Mouse (Mus musculus) CH12.LX (cell line): Measurements from ENCODE around the gene Esyt2. TPM values are rescaled to one million over a fixed set of nuclear protein-coding genes. Genes with fewer than 3 reads are reported as not detected.

ENCODE experiments used
- DNase-seq: peaks from one replicate; pipeline ENCODE4 v3.0.0-alpha.2; 2013; ENCODE audit errors: extremely low read depth
- H3K27ac ChIP-seq: 2 replicates; pipeline ENCODE4 v1.5.1; 2012; ENCODE audit warnings: low read depth, mild to moderate bottlenecking, control low read depth, moderate library complexity; ENCODE audit not compliant: insufficient read depth
- H3K27me3 ChIP-seq: replicated peaks from 2 replicates; pipeline ENCODE3; 2012; ENCODE audit warnings: inconsistent platforms
- H3K36me3 ChIP-seq, 2 experiments: replicated peaks in 1 of 2; 2 replicates each; pipeline versions ENCODE3 to v1.6.1; 2012; ENCODE audit warnings: inconsistent platforms in 1 of 2, low read length in 1 of 2, mild to moderate bottlenecking in 1 of 2, mixed read lengths in 1 of 2, moderate library complexity in 1 of 2; ENCODE audit not compliant: control insufficient read depth in 1 of 2, insufficient read depth in 1 of 2
- H3K4me1 ChIP-seq, 2 experiments: 2 replicates each; pipeline ENCODE4 v1.6.1; 2012; ENCODE audit warnings: inconsistent platforms in 1 of 2, moderate library complexity in 1 of 2; ENCODE audit not compliant: insufficient read depth in 2 of 2, control insufficient read depth in 1 of 2
- H3K4me2 ChIP-seq: 2 replicates; pipeline ENCODE4 v1.6.1; 2012; ENCODE audit warnings: low read depth, mild to moderate bottlenecking, control low read depth; ENCODE audit not compliant: poor library complexity, insufficient read depth, severe bottlenecking
- H3K4me3 ChIP-seq, 3 experiments: fragments of 150-350 bp in 1 of 3; sonication (generic) in 1 of 3; replicated peaks in 1 of 3; 2 replicates each; pipeline versions ENCODE3 to v1.5.1; 2011 to 2012; ENCODE audit warnings: low read depth in 2 of 3, low read length in 2 of 3, mild to moderate bottlenecking in 2 of 3, moderate library complexity in 2 of 3, control low read depth in 1 of 3, improper control_type of control experiment in 1 of 3, inconsistent platforms in 1 of 3, mixed read lengths in 1 of 3; ENCODE audit not compliant: poor library complexity in 1 of 3
- H3K79me2 ChIP-seq: replicated peaks from 2 replicates; pipeline ENCODE4 v1.6.1; 2012; ENCODE audit warnings: mild to moderate bottlenecking, moderate library complexity; ENCODE audit not compliant: control insufficient read depth, poor library complexity, insufficient read depth, severe bottlenecking; ENCODE audit errors: extremely low read depth
- H3K9ac ChIP-seq: 2 replicates; pipeline ENCODE4 v1.6.1; 2012; ENCODE audit warnings: low read depth, mild to moderate bottlenecking, control low read depth, moderate library complexity; ENCODE audit not compliant: insufficient read depth
- H3K9me3 ChIP-seq: replicated peaks from 2 replicates; pipeline ENCODE3; 2012; ENCODE audit warnings: low read length, inconsistent platforms, mixed read lengths
- E2F4 ChIP-seq: IDR thresholded peaks from 2 replicates; pipeline ENCODE4 v1.6.1; 2011; ENCODE audit warnings: low read depth, low read length, improper control_type of control experiment; ENCODE audit not compliant: insufficient replicate concordance
- HCFC1 ChIP-seq: IDR thresholded peaks from 2 replicates; pipeline ENCODE4 v1.6.1; 2012; ENCODE audit warnings: low read depth, mild to moderate bottlenecking, inconsistent platforms, low read length, improper control_type of control experiment
- JUND ChIP-seq: conservative IDR thresholded peaks from 2 replicates; pipeline ENCODE4 v1.6.1; 2011; ENCODE audit warnings: low read depth, low read length, improper control_type of control experiment
- KAT2A ChIP-seq: IDR thresholded peaks from 2 replicates; pipeline ENCODE4 v1.6.1; 2012; ENCODE audit warnings: low read length, improper control_type of control experiment, inconsistent platforms; ENCODE audit not compliant: insufficient replicate concordance
- MXI1 ChIP-seq: IDR thresholded peaks from 2 replicates; pipeline ENCODE4 v1.6.1; 2011; ENCODE audit warnings: mild to moderate bottlenecking, low read depth, low read length, improper control_type of control experiment
- NELFE ChIP-seq: IDR thresholded peaks from 2 replicates; pipeline ENCODE4 v1.6.1; 2011; ENCODE audit warnings: low read depth, low read length, improper control_type of control experiment
- PAX5 ChIP-seq: IDR thresholded peaks from 2 replicates; pipeline ENCODE4 v1.6.1; 2012; ENCODE audit warnings: low read length, inconsistent platforms, mixed read lengths
- POLR2A ChIP-seq: IDR thresholded peaks from 2 replicates; pipeline ENCODE4 v1.6.1; 2011; ENCODE audit warnings: low read depth, mild to moderate bottlenecking, improper control_type of control experiment, low read length
- SIN3A ChIP-seq: IDR thresholded peaks from 2 replicates; pipeline ENCODE4 v1.6.1; 2012; ENCODE audit warnings: low read length, improper control_type of control experiment, inconsistent platforms
- SMC3 ChIP-seq: IDR thresholded peaks from 2 replicates; pipeline ENCODE4 v1.6.1; 2011; ENCODE audit warnings: low read depth, low read length, improper control_type of control experiment
- TCF12 ChIP-seq: IDR thresholded peaks from 2 replicates; pipeline ENCODE4 v1.6.1; 2014; ENCODE audit warnings: low read depth, mild to moderate bottlenecking, inconsistent platforms, low read length, improper control_type of control experiment
- ZC3H11A ChIP-seq: IDR thresholded peaks from 2 replicates; pipeline ENCODE4 v1.6.1; 2012; ENCODE audit warnings: low read depth, mild to moderate bottlenecking, inconsistent platforms, low read length, improper control_type of control experiment
- ZMIZ1 ChIP-seq: IDR thresholded peaks from 2 replicates; pipeline ENCODE4 v1.6.1; 2012; ENCODE audit warnings: low read depth, mild to moderate bottlenecking, inconsistent platforms, low read length, improper control_type of control experiment
- ZNF384 ChIP-seq: IDR thresholded peaks from 2 replicates; pipeline ENCODE4 v1.6.1; 2012; ENCODE audit warnings: low read depth, low read length, improper control_type of control experiment, inconsistent platforms
- dilution Hi-C: fragments of 300-500 bp; cut with MboI; formaldehyde crosslinking; loops from 2 replicates; pipeline ENCODE4 v1.14.3; 2020; ENCODE audit warnings: low sequenced_read_pairs; ENCODE audit not compliant: extremely low pct_unique_long_range_greater_than_20kb, extremely low pct_ligation_motif_present
- in situ Hi-C: fragments of 300-500 bp; cut with MboI; formaldehyde crosslinking; loops from 3 replicates; pipeline ENCODE4 v1.14.3; 2019; ENCODE audit warnings: low sequenced_read_pairs, low pct_ligation_motif_present, low pct_unique_long_range_greater_than_20kb, mixed read lengths
- polyA plus RNA-seq: library from polyadenylated mRNA; unstranded; fragments of >175 nt; gene quantifications from 2 replicates; pipeline ENCODE4 v1.2.1, GENCODE M21; 2012; ENCODE audit warnings: low read depth; ENCODE audit not compliant: insufficient read length
- total RNA-seq, 2 experiments: library from RNA; depleted of rRNA; stranded (reverse); fragments of 300-350 nt in 1 of 2; fragments of >200 nt in 1 of 2; gene quantifications; 2 replicates each; pipeline ENCODE4 v1.2.3; 2012 to 2014

The Esyt2 gene
- total and polyA plus RNA-seq, 3 experiments = 6.9 to 12.8 (median 8.2) TPM

- peak; percentile 99 for TF ChIP-seq E2F4
- TF ChIP-seq HCFC1 = peak; percentile 65
- peak; percentile 84 for TF ChIP-seq MXI1
- TF ChIP-seq SMC3 = no peak
- TF ChIP-seq KAT2A = peak; percentile 87
- peak; percentile 66; the same call in 1 of the 2 replicates for TF ChIP-seq ZMIZ1
- TF ChIP-seq, all 38 proteins: peak for 24
These were observed 124.2 kb downstream of the Esyt2 start, which contains the start of gene Ncapg2 (continued) for GRCm38 (mm10) chr12:116405045-116405835.

DNA sequence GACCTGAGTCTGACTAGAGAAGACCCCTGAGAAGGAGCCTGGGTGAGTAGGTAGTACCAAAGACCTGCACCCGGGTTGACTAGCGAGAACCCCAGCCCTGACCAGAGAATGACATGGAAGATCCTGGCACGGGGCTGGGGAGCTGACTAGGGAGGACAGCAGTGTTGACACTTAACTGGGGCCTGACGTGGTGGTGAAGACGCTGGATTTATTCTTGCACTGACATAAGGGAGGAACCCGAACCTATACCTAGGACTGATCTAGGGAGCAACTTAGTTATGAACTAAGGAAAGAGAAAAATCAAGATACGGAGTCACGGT, 124.8 kb downstream of the Esyt2 start:
- in situ Hi-C loops = loop anchor here (25.0 kb wide), 1 partner anchor 118 kb away; the partner anchor contains the start of genes Esyt2 and Gm11027
- H3K9ac ChIP-seq = peak overlapping the region; percentile 96
- H3K27ac ChIP-seq = no peak overlapping the region
- peaks cover 31% of the 10 kb centered on the region for H3K79me2 ChIP-seq
- H3K4me3 ChIP-seq = peak overlapping the region; percentile 92 to 97 (median 95)
- no peaks in the 10 kb centered on the region for H3K27me3 ChIP-seq
- TF ChIP-seq SIN3A (0 out of 2 replicates have a peak, but pooled peaks have one; percentile 7), NELFE (no peak)
- H3K36me3 ChIP-seq = peaks cover 21 to 51% of the 10 kb centered on the region in 2 experiments
- peaks cover 9 to 52% of the 10 kb centered on the region in 2 experiments for H3K4me1 ChIP-seq
- dilution Hi-C loops = no loop called here
- peak; percentile 33 for DNase-seq
- H3K4me2 ChIP-seq = peak overlapping the region; percentile 9; the same call in 1 of the 2 replicates
- H3K9me3 ChIP-seq = peaks cover 4% of the 10 kb centered on the region

GRCm38 (mm10) chr12:116407883-116408282, 126.9 kb downstream of the Esyt2 start:
- dilution Hi-C loops (no loop called here), in situ Hi-C loops (loop anchor here (25.0 kb wide), 1 partner anchor 121 kb away; the partner anchor contains the start of genes Esyt2 and Gm11027)
- peaks cover 9 to 44% of the 10 kb centered on the region in 2 experiments for H3K4me1 ChIP-seq
- H3K36me3 ChIP-seq = peaks cover 26 to 61% of the 10 kb centered on the region in 2 experiments
- no peak for DNase-seq
- H3K9ac ChIP-seq = no peak overlapping the region
- H3K27ac ChIP-seq = no peak overlapping the region
- H3K4me3 ChIP-seq = no peak overlapping the region
- peaks cover 2% of the 10 kb centered on the region for H3K9me3 ChIP-seq
- H3K27me3 ChIP-seq = no peaks in the 10 kb centered on the region
- TF ChIP-seq ZNF384 (no peak), TCF12 (no peak), JUND (no peak), ZC3H11A (no peak), POLR2A (no peak), PAX5 (no peak)
- peaks cover 31% of the 10 kb centered on the region for H3K79me2 ChIP-seq
- H3K4me2 ChIP-seq = no peak overlapping the region
